Comparison of ENCODE assay signal across 1 mouse cellular context in genomic region chr2:152847815-152848302, GRCm38 (mm10).
TF ChIP-seq lines count a peak whose summit lies in the region.

TSS of gene Tpx2 (plus strand) at chr2:152847964.

TF ChIP-seq in CH12.LX, 34 proteins besides CTCF, POLR2A, EP300 and RAD21 (continued from another document):
- TF ChIP-seq BHLHE40 (IDR thresholded peaks at IDR 0.05; ENCODE audit: low read depth, low read length) (no peak), ETS1 (conservative IDR thresholded peaks at IDR 0.05; ENCODE audit: low read depth, low read length) (no peak), SMC3 (IDR thresholded peaks at IDR 0.05; ENCODE audit: low read depth, low read length) (no peak), USF2 (conservative IDR thresholded peaks at IDR 0.05; ENCODE audit: low read depth, low read length) (no peak), CHD1 (IDR thresholded peaks at IDR 0.05; ENCODE audit: low read depth, low read length) (no peak), ZC3H11A (IDR thresholded peaks at IDR 0.05; ENCODE audit: low read depth, low read length) (no peak), JUND (conservative IDR thresholded peaks at IDR 0.05; ENCODE audit: low read depth, low read length) (no peak), POLR2AphosphoS2 (IDR thresholded peaks at IDR 0.05; ENCODE audit: low read depth, low read length) (peak; percentile 73; the same call in 1 of the 2 replicates), NELFE (IDR thresholded peaks at IDR 0.05; ENCODE audit: low read depth, low read length) (peak; percentile 80), TCF12 (IDR thresholded peaks at IDR 0.05; ENCODE audit: low read depth, low read length) (peak; percentile 71), ZKSCAN1 (IDR thresholded peaks at IDR 0.05; ENCODE audit: borderline replicate concordance, low read depth, low read length) (no peak), NRF1 (IDR thresholded peaks at IDR 0.05; ENCODE audit: low read depth, low read length) (peak; percentile 35; the same call in 1 of the 2 replicates), UBTF (IDR thresholded peaks at IDR 0.05; ENCODE audit: low read depth, low read length) (no peak)
